Mouse (Mus musculus): Measurements from ENCODE around the gene Phtf2. TPM values are rescaled to one million over a fixed set of nuclear protein-coding genes. Genes with fewer than 3 reads are reported as not detected.

Gene Phtf2
- total RNA-seq, 2 experiments from 2014 or later = 14.4 to 17.2 TPM

DNA sequence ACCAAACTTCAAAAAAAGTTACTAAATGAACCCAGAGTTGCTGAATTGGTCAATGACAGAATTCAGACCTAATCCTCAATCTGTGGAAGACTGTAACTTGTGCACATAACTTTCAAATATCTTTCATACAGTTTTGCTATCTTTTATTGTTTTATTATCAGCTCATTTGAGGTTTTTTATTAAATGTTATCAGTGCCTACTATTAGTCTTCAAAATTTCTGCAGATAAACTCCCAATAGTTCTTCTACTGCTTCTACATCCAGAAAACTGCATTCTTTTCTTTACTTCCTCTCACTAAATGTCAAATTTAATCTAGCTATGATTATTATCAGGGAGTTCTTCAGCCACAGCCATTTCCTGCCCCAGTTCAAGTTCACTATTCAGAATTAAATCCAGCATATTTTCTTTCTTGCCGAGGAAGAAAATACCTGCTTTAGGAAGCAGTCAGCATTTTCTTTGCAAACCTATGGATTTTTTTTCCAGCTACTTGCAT, 4.9 kb downstream of the Phtf2 start:
- intact Hi-C loops (cut with DNase I) = no loop called here
- DNase-seq (ENCODE audit: low spot score in 2 of 2) = no peak

DNA sequence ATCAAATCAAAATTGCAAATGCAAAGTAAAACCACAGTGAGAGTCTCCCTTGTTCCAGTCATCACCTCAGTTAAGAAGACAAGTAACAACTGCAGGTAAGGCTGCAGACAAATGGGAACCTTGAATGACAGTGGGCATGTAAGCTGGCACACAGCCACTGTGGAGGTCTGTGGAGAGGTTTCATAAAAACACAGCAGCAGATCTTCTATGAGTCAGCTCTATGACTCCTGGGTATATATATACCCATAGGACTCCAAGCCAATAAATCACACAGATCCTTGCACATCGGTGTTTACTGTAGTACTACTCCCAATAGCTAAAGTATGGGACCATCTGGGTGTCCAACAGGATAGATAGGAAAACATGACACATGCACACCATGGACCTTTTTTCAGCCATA, 8.8 kb downstream of the Phtf2 start:
- DNase-seq (ENCODE audit: low spot score in 2 of 2) = no peak
- intact Hi-C loops (cut with DNase I) = no loop called here

- intact Hi-C loops (cut with DNase I) = no loop called here
- DNase-seq (ENCODE audit: low spot score in 2 of 2) = no peak
Measured at GRCm38 (mm10) chr5:20865193-20865755, 16.6 kb downstream of the Phtf2 start.

GRCm38 (mm10) chr5:20864216-20864969, 17.5 kb downstream of the Phtf2 start:
- no peak for DNase-seq (ENCODE audit: low spot score in 2 of 2)
- intact Hi-C loops (cut with DNase I) = no loop called here

- intact Hi-C loops (cut with DNase I) = no loop called here
- no peak for DNase-seq (ENCODE audit: low spot score in 2 of 2)
Measured at GRCm38 (mm10) chr5:20861901-20862300, 20.0 kb downstream of the Phtf2 start.

- no peak for DNase-seq (ENCODE audit: low spot score in 2 of 2)
- intact Hi-C loops (cut with DNase I) = no loop called here
Measured at GRCm38 (mm10) chr5:20860565-20860964, 21.4 kb downstream of the Phtf2 start.

GRCm38 (mm10) chr5:20858404-20858803, 23.5 kb downstream of the Phtf2 start:
- no peak for DNase-seq (ENCODE audit: low spot score in 2 of 2)
- intact Hi-C loops (cut with DNase I) = no loop called here

DNA sequence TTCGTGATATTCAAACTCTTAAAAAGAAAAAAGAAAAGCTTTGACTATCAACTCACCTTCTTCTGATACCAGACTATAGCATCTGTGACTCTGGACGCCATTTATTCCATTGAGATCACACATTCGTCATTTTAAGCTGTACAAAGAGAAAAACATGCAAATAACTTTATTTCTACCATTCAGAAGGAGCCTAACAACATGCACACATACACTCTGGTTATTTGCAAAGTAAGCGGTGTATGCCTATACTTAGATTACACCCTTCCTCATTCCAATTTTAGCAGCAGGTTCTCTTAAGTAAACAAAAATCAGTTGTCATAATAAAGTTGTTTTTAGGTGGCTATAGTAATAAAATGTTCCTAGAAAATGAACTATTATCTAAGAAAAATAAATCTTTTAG, 26.9 kb downstream of the Phtf2 start:
- intact Hi-C loops (cut with DNase I) = no loop called here
- DNase-seq (ENCODE audit: low spot score in 2 of 2) = no peak

DNA sequence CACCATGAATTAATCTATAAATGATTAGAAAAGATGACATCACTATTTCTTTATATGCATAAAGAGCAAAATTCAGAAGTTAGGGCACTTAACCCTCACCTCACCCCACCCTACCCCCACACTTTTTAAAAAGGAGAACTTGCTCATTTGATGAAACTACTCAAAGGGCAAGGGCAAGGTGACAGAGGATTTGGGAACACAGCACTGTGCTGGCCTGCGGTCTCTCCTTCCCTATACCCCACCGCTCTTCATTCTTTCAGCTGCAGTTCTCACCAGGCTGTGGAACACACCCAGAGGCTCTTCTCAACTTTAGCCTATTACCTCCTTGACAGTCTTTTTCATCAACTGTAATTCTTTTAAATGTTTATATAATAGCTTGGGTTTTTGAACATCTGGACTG, 34.9 kb downstream of the Phtf2 start:
- intact Hi-C loops (cut with DNase I) = no loop called here
- no peak for DNase-seq (ENCODE audit: low spot score in 2 of 2)

GRCm38 (mm10) chr5:20843816-20844215, 38.1 kb downstream of the Phtf2 start:
- intact Hi-C loops (cut with DNase I) = no loop called here
- DNase-seq (ENCODE audit: low spot score in 2 of 2) = no peak

DNA sequence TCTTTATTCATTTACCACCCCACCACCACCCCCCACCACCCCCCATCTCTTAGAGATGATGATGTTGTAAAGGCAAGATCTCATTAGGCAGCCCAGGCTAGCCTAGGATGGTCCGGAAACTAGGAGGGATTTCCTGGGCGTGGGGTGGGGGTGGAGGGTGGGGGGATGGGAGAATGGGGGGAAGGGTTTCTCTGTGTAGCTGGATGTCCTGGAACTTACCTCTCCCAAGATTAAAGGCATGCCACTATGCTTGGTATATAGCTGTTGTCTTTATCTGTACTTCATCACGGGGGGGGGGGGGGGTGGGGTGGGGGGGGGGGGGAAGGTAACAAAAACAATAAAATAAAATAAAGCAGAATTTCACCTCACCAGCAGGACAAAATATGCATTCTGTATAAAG, 38.5 kb downstream of the Phtf2 start:
- intact Hi-C loops (cut with DNase I) = no loop called here
- no peak for DNase-seq (ENCODE audit: low spot score in 2 of 2)

DNA sequence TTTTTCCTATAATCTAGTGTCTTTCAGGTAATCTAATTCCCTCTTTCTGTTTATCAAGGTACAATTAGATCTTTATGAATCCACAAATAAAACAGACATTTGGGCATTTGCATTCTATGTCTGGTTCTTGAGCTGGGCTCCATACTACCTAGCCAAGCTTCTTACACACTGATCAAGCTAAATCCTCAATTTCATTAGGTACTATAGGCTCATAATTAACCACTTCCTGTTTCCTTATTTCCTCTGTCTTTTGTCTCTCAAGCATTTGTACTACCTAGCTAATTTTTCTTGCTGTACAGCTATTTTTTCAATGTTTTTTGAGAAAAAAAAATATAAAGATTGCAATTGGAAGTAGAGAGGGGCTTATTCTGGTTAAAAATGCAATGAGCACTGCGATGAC, 44.8 kb downstream of the Phtf2 start:
- no peak for DNase-seq (ENCODE audit: low spot score in 2 of 2)
- intact Hi-C loops (cut with DNase I) = no loop called here

- DNase-seq (ENCODE audit: low spot score in 2 of 2) = no peak
- intact Hi-C loops (cut with DNase I) = no loop called here
Measured at GRCm38 (mm10) chr5:20834399-20834798, 47.5 kb downstream of the Phtf2 start.

GRCm38 (mm10) chr5:20831433-20831832, 50.5 kb downstream of the Phtf2 start:
- intact Hi-C loops (cut with DNase I) = no loop called here
- no peak for DNase-seq (ENCODE audit: low spot score in 2 of 2)

DNA sequence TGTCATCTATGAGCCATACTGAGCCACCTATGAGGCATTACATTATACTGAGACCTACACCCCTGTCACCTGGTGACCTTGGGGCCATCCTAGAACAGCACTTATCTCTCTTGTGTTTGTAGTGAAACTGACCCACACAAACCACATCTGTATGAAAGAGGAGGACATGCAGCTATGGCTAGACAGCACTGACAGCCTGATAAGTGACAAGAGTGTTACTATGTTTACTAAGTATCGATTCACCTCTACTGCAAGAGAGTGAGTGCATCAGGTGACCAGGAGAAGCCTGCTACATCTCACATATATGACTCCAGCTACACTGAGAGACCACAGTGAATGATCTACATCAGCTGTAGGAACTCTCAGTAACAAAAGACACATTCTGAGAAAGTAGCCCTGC, 51.2 kb downstream of the Phtf2 start:
- intact Hi-C loops (cut with DNase I) = no loop called here

GRCm38 (mm10) chr5:20821647-20822046, 60.3 kb downstream of the Phtf2 start:
- no peak for DNase-seq (ENCODE audit: low spot score in 2 of 2)
- intact Hi-C loops (cut with DNase I) = no loop called here

More for the DNA sequence above, 51.2 kb downstream of the Phtf2 start:
- no peak for DNase-seq (ENCODE audit: low spot score in 2 of 2)

DNA sequence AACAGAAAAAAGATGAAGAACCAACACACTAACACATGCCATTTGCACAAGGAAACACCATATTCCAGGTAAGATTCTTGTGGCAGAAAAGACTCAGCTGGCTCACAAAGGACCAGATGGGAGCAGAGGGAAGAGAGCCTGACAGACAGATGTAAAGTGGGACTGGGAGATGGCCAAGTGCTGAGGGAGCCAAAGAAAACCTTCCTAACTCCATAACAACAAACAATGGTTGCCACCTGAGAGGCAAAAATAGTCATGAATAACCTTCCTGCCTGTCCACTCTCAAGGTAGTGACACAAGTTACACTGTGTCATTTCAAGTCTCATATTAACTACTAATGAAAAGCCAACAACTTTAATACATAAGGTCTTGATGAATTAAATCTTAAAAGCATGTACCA, 60.8 kb downstream of the Phtf2 start:
- no peak for DNase-seq (ENCODE audit: low spot score in 2 of 2)
- intact Hi-C loops (cut with DNase I) = no loop called here

- no peak for DNase-seq (ENCODE audit: low spot score in 2 of 2)
- intact Hi-C loops (cut with DNase I) = no loop called here
Measured at GRCm38 (mm10) chr5:20815094-20815493, 66.8 kb downstream of the Phtf2 start.

DNA sequence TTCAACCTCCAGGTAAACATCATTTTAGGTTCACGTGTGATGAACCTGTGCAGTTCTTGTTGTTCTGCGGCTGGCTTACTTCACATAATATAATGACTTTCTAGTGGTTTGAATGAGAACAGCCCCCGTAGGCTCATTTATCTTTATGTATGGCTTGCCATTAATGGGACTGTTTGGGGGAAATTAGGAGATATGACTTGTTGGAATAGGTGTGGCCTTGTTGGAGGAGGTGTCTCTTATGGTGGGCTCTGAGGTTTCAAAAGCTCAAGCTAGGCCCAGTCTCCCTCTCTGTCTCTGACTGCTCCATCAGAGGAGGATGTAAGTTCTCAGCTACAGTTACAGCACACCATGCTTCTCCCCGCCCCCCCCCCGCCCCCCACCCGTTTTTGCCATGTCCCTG, 71.5 kb downstream of the Phtf2 start:
- intact Hi-C loops (cut with DNase I) = no loop called here
- DNase-seq (ENCODE audit: low spot score in 2 of 2) = no peak

DNA sequence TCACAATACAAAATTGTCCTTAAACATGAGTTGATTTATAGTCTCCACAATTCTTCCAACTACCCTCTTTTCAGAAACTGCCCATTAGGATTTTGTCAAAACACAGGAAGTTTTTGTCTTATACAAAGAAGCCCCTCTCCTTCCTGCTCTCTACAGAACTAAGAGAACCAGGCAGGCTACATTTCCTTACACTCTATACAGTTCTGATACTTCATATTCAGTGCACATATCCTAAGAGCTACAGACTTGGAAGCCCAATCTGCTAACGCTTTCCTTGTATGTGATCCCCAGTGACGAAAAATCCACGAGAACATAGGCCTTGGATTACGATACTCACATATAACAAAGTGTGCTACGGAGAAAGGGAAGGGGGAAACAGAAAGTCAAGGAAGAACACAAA, 86.0 kb downstream of the Phtf2 start:
- DNase-seq (ENCODE audit: low spot score in 2 of 2) = no peak
- intact Hi-C loops (cut with DNase I) = no loop called here

DNA sequence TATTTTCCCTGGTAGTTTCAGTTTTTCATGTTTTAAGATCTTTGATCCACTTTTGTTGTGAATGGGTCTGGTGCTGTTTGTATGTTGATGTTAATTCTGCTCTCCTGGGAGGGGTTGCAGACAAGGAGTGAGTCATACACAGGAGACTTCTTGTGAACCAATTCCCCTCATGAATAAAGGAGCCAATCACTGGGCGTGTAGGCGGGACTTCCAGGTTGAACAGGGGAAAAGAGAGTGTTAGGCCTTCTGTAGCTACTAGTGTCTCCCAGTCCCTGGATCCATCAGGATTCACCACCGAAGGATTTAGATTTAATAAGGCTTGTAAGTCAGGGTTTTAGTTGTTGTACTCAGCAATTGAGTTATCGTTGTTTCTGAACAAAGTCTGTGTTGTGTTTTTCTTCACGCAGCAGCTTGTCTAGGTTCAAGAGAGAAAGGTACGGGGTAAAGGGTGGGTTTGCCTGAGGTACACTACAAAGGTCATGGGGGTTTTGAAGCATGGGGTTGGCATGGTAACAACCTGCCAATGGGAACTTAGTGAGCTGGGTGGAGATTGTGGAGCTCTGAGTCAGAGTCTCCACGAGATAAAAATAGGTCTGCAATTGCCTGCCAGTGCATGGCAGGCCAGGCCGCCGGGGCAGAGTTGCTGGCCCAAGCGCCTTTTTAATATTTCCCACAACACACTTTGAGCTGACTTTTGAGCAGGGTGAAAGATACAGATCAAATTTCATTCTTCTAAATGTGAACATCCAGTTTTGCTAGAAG, 90.0 kb downstream of the Phtf2 start:
- peak in 1 of 2 experiments; percentile 13 for DNase-seq (ENCODE audit: low spot score in 2 of 2)
- intact Hi-C loops (cut with DNase I) = no loop called here

Measured in left cerebral cortex, postnatal 36 days (tissue).